Mouse (Mus musculus) testis, adult 2 months (tissue): ENCODE measurements around the gene Atp6v1e2. TPM values are rescaled to one million over a fixed set of nuclear protein-coding genes. Genes with fewer than 3 reads are reported as not detected.

ENCODE experiments used
- H3K27ac ChIP-seq: fragments of 200-500 bp; 2 replicates; pipeline ENCODE4 v1.5.1; 2012; ENCODE audit warnings: low read depth, low read length; ENCODE audit not compliant: control insufficient read depth, insufficient read depth
- H3K27me3 ChIP-seq: fragments of 200-500 bp; 2 replicates; pipeline ENCODE4 v1.6.1; 2012; ENCODE audit warnings: mild to moderate bottlenecking, low read length, moderate library complexity; ENCODE audit not compliant: control insufficient read depth, insufficient read depth
- H3K36me3 ChIP-seq: fragments of 200-500 bp; 2 replicates; pipeline ENCODE4 v1.6.1; 2012; ENCODE audit warnings: mild to moderate bottlenecking, low read length; ENCODE audit not compliant: control insufficient read depth, insufficient read depth
- H3K4me1 ChIP-seq: fragments of 200-500 bp; 2 replicates; pipeline ENCODE4 v1.6.1; 2012; ENCODE audit warnings: low read length; ENCODE audit not compliant: control insufficient read depth, insufficient read depth
- H3K4me3 ChIP-seq: fragments of 200-500 bp; 2 replicates; pipeline ENCODE4 v1.5.1; 2012; ENCODE audit warnings: low read depth, mild to moderate bottlenecking, low read length, moderate library complexity, mixed read lengths; ENCODE audit not compliant: control insufficient read depth
- CTCF ChIP-seq: fragments of 200-500 bp; IDR thresholded peaks from 2 replicates; pipeline ENCODE4 v1.5.1; 2012; ENCODE audit warnings: low read depth, mild to moderate bottlenecking, inconsistent platforms, low read length, moderate library complexity; ENCODE audit not compliant: control insufficient read depth, insufficient read depth, insufficient replicate concordance
- POLR2A ChIP-seq: fragments of 200-500 bp; IDR thresholded peaks from 2 replicates; pipeline ENCODE4 v1.6.1; 2012; ENCODE audit warnings: low read depth, mild to moderate bottlenecking, inconsistent platforms, low read length, moderate library complexity; ENCODE audit not compliant: control insufficient read depth
- polyA plus RNA-seq: library from polyadenylated mRNA; depleted of rRNA; stranded (reverse); fragments of >200 nt; gene quantifications from 2 replicates; pipeline ENCODE4 v1.2.3, GENCODE M21; 2012

The Atp6v1e2 gene
- polyA plus RNA-seq, 1 experiment = 178 TPM

DNA sequence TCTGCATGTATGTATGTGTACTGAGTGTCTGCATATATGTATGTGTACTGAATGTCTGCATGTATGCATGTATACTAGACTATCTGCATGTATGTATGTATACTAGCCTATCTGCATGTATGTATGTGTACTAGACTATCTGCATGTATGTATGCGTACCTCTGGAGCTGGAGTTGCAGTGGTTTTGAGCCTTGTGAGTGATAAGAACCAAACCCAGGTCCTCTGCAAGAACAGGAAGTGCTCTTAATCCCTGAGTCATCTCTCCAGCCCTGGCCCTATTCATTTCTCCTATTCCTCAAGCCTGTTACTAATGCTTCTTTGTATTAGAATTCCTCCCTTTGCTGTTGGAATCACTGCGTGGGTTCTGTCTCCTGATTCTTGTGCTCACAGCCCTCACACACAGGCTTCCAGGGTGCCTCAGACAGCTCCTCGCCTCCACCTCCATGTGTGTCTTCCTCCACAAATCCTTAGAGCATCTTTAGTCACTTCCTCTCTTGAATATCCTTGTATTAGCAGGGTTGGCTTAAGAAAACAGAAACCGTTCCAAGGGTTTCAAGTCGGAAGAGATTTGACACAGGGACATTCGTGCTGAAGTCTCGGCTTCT, 34.6 kb downstream of the Atp6v1e2 start:
- TF ChIP-seq CTCF (no peak), POLR2A (no peak)
- Histone ChIP-seq H3K36me3 (no peaks in the 10 kb centered on the region), H3K4me3 (no peak overlapping the region), H3K27ac (no peak overlapping the region), H3K4me1 (peaks cover 3% of the 10 kb centered on the region), H3K27me3 (no peaks in the 10 kb centered on the region)

- no peak for TF ChIP-seq POLR2A
- no peak for TF ChIP-seq CTCF
- H3K36me3 ChIP-seq = no peaks in the 10 kb centered on the region
- no peaks in the 10 kb centered on the region for H3K27me3 ChIP-seq
- no peak overlapping the region for H3K27ac ChIP-seq
- no peaks in the 10 kb centered on the region for H3K4me1 ChIP-seq
- no peak overlapping the region for H3K4me3 ChIP-seq
Measured at GRCm38 (mm10) chr17:86911261-86911660, 36.4 kb downstream of the Atp6v1e2 start.

- no peak overlapping the region for H3K4me3 ChIP-seq
- no peak overlapping the region for H3K27ac ChIP-seq
- no peaks in the 10 kb centered on the region for H3K36me3 ChIP-seq
- no peaks in the 10 kb centered on the region for H3K27me3 ChIP-seq
- H3K4me1 ChIP-seq = no peaks in the 10 kb centered on the region
- TF ChIP-seq POLR2A = no peak
- peak; percentile 52; the same call in 1 of the 2 replicates for TF ChIP-seq CTCF
Measured at GRCm38 (mm10) chr17:86909733-86910495, 37.8 kb downstream of the Atp6v1e2 start.

GRCm38 (mm10) chr17:86908316-86908715, 39.4 kb downstream of the Atp6v1e2 start:
- H3K4me3 ChIP-seq = no peak overlapping the region
- H3K27me3 ChIP-seq = no peaks in the 10 kb centered on the region
- no peak overlapping the region for H3K27ac ChIP-seq

GRCm38 (mm10) chr17:86907092-86907491, 40.6 kb downstream of the Atp6v1e2 start:
- Histone ChIP-seq H3K36me3 (no peaks in the 10 kb centered on the region), H3K27me3 (no peaks in the 10 kb centered on the region), H3K4me1 (no peaks in the 10 kb centered on the region), H3K27ac (no peak overlapping the region), H3K4me3 (no peak overlapping the region)
- TF ChIP-seq POLR2A (no peak), CTCF (no peak)

More at GRCm38 (mm10) chr17:86908316-86908715, 39.4 kb downstream of the Atp6v1e2 start:
- H3K4me1 ChIP-seq = no peaks in the 10 kb centered on the region
- H3K36me3 ChIP-seq = no peaks in the 10 kb centered on the region
- TF ChIP-seq CTCF (no peak), POLR2A (no peak)

GRCm38 (mm10) chr17:86906601-86907000, 41.1 kb downstream of the Atp6v1e2 start:
- Histone ChIP-seq H3K4me3 (no peak overlapping the region), H3K36me3 (no peaks in the 10 kb centered on the region), H3K27me3 (no peaks in the 10 kb centered on the region), H3K4me1 (no peaks in the 10 kb centered on the region), H3K27ac (no peak overlapping the region)
- no peak for TF ChIP-seq POLR2A
- TF ChIP-seq CTCF = peak; percentile 25; the same call in 1 of the 2 replicates

- Histone ChIP-seq H3K4me1 (no peaks in the 10 kb centered on the region), H3K27me3 (no peaks in the 10 kb centered on the region), H3K4me3 (no peak overlapping the region), H3K36me3 (no peaks in the 10 kb centered on the region), H3K27ac (peak overlapping the region; percentile 7; the same call in 1 of the 2 replicates)
- TF ChIP-seq CTCF = peak; percentile 67; the same call in 1 of the 2 replicates
- no peak for TF ChIP-seq POLR2A
Measured at GRCm38 (mm10) chr17:86906136-86906461, 41.6 kb downstream of the Atp6v1e2 start.
